Mouse (Mus musculus) embryonic facial prominence, embryonic 11.5 days (tissue): Measurements from ENCODE around the gene Gna11. TPM values are rescaled to one million over a fixed set of nuclear protein-coding genes. Genes with fewer than 3 reads are reported as not detected.
A peak's percentile ranks its signal among the peaks of the same experiment; 100 is the strongest.

Experiments used
- ATAC-seq: fragments of 200-750 bp; cut with Nextera tagmentation; replicated peaks from 2 replicates; pipeline ENCODE4 v1.8.0; 2017; ENCODE audit warnings: low read depth; ENCODE audit not compliant: insufficient number of reproducible peaks, low FRiP score, low TSS enrichment
- DNase-seq: peaks from one replicate; pipeline ENCODE4 v3.0.0-alpha.2; 2015; ENCODE audit warnings: low spot score
- H3K27ac ChIP-seq: fragments of 300-500 bp; sonication (generic); replicated peaks from 2 replicates; pipeline ENCODE4 v1.5.1; 2014; ENCODE audit warnings: mild to moderate bottlenecking, low read depth, low read length, control low read depth
- H3K27me3 ChIP-seq: fragments of 300-500 bp; sonication (generic); 2 replicates; pipeline ENCODE4 v1.6.1; 2014; ENCODE audit warnings: mild to moderate bottlenecking, low read length, moderate library complexity, mixed read lengths; ENCODE audit not compliant: control insufficient read depth, insufficient read depth
- H3K36me3 ChIP-seq: fragments of 300-500 bp; sonication (generic); replicated peaks from 2 replicates; pipeline ENCODE4 v1.6.1; 2014; ENCODE audit warnings: low read depth, mild to moderate bottlenecking, low read length, moderate library complexity, mixed read lengths; ENCODE audit not compliant: control insufficient read depth, insufficient read depth
- H3K4me1 ChIP-seq: fragments of 300-500 bp; sonication (generic); 2 replicates; pipeline ENCODE4 v1.6.1; 2014; ENCODE audit warnings: low read length, mixed read lengths; ENCODE audit not compliant: control insufficient read depth, insufficient read depth
- H3K4me2 ChIP-seq: fragments of 300-500 bp; sonication (generic); 2 replicates; pipeline ENCODE4 v1.6.1; 2014; ENCODE audit warnings: low read depth, mild to moderate bottlenecking, control low read depth, low read length, moderate library complexity
- H3K4me3 ChIP-seq: fragments of 300-500 bp; sonication (generic); 2 replicates; pipeline ENCODE4 v1.5.1; 2014; ENCODE audit warnings: low read depth, low read length, control low read depth
- H3K9ac ChIP-seq: fragments of 300-500 bp; sonication (generic); replicated peaks from 2 replicates; pipeline ENCODE4 v1.6.1; 2014; ENCODE audit warnings: mild to moderate bottlenecking, control low read depth, low read length
- H3K9me3 ChIP-seq: fragments of 300-500 bp; sonication (generic); replicated peaks from 2 replicates; pipeline ENCODE4 v1.6.1; 2016; ENCODE audit warnings: mild to moderate bottlenecking, low read length, inconsistent platforms, mixed read lengths; ENCODE audit not compliant: control insufficient read depth
- WGBS: fragments of 180-500 bp; shearing (Covaris S2); extraction: QIAGEN DNeasy Blood & Tissue Kit; methylation state at CpG from one replicate; pipeline ENCODE4 v1.1.7; 2014; 5-methylcytosine and 5-hydroxymethylcytosine counted together
- polyA plus RNA-seq: library from polyadenylated mRNA; unstranded; fragments of >200 nt; fragmentation: Nextera tagmentation; extraction: Ambion mirVana; gene quantifications from 2 replicates; pipeline ENCODE4 v1.2.1, GENCODE M21; 2014

The Gna11 gene
- polyA plus RNA-seq, 1 experiment from 2014 or later = 62.0 TPM

- H3K4me2 ChIP-seq = peak overlapping the region; percentile 21
- H3K4me1 ChIP-seq = peaks cover 3% of the 10 kb centered on the region; the same call in 1 of the 2 replicates
- H3K9ac ChIP-seq = peak overlapping the region; percentile 4; the same call in 1 of the 2 replicates
- peak overlapping the region; percentile 86 for H3K4me3 ChIP-seq
- WGBS = 42% methylated on average over 4 of the region's 4 CpGs
- ATAC-seq (no peak), DNase-seq (no peak)
- peaks cover 1% of the 10 kb centered on the region; the same call in 1 of the 2 replicates for H3K36me3 ChIP-seq
- H3K27ac ChIP-seq = no peak overlapping the region
- H3K27me3 ChIP-seq = no peaks in the 10 kb centered on the region
- H3K9me3 ChIP-seq = no peaks in the 10 kb centered on the region
Observed at GRCm38 (mm10) chr10:81496969-81497368, 48.0 kb downstream of the Gna11 start.

- Histone ChIP-seq H3K9ac (peak within 1 kb of the TSS; percentile 87), H3K36me3 (peaks cover 7% of the 10 kb centered on the region), H3K4me1 (peaks cover 3% of the 10 kb centered on the region; the same call in 1 of the 2 replicates), H3K9me3 (no peaks in the 10 kb centered on the region), H3K4me3 (peak within 1 kb of the TSS; percentile 86), H3K27ac (no peak within 1 kb of the TSS), H3K27me3 (no peaks in the 10 kb centered on the region), H3K4me2 (peak within 1 kb of the TSS; percentile 95)
- DNase-seq (peak; percentile 99), ATAC-seq (peak; percentile 92)
- under 1% methylated on average over 45 of the region's 45 CpGs for WGBS
Observed at GRCm38 (mm10) chr10:81496264-81496901, 48.6 kb downstream of the Gna11 start, which contains the start of gene Ncln. Gene Ncln, minus strand, starts transcription at chr10:81496392.

DNA sequence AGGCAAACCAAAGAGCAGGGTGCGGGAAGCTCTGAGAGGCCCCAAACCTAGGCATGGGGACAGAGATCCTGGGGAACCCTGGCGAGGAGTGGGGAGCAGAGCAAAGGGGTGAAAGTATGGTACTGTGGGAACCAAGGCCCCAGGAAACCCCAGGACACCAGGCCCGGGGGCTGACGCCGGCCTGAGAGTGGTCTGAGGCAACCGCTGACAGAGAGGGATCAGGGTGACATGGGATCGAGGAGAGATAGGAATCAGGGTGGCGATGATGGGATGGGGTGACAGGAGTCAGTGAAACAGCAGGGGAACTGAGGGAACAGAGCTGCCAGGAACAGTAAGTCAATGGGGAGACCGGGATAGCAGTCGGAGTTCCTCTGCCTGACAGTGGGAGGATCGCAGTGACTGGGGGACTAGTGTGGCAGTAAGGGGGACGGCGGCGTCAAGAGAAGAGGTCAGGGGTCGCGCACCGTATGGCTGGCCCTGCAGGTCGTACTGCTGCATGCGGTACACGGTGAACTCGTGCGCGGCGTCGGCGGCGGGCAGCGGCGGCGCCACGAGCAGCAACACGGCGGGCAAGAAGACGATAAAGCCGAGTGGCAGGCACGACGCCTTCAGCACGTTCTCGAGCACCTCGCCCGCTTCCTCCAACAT is 49.2 kb downstream of the Gna11 start:
- ATAC-seq = peak; percentile 21
- Histone ChIP-seq H3K9me3 (no peaks in the 10 kb centered on the region), H3K4me1 (peaks cover 3% of the 10 kb centered on the region; the same call in 1 of the 2 replicates), H3K4me2 (peak overlapping the region; percentile 95), H3K27me3 (no peaks in the 10 kb centered on the region), H3K4me3 (peak overlapping the region; percentile 86), H3K9ac (peak overlapping the region; percentile 87), H3K36me3 (peaks cover 10% of the 10 kb centered on the region), H3K27ac (no peak overlapping the region)
- WGBS = 2% methylated on average over 41 of the region's 41 CpGs
- no peak for DNase-seq

- ATAC-seq = no peak
- Histone ChIP-seq H3K4me1 (peaks cover 3% of the 10 kb centered on the region; the same call in 1 of the 2 replicates), H3K4me2 (peak overlapping the region; percentile 95), H3K9me3 (no peaks in the 10 kb centered on the region), H3K27me3 (no peaks in the 10 kb centered on the region), H3K36me3 (peaks cover 12% of the 10 kb centered on the region), H3K9ac (peak overlapping the region; percentile 87), H3K27ac (no peak overlapping the region), H3K4me3 (peak overlapping the region; percentile 86)
- DNase-seq = no peak
- WGBS = 73% methylated on average over 6 of the region's 6 CpGs
Observed at GRCm38 (mm10) chr10:81495151-81495550, 49.8 kb downstream of the Gna11 start.

DNA sequence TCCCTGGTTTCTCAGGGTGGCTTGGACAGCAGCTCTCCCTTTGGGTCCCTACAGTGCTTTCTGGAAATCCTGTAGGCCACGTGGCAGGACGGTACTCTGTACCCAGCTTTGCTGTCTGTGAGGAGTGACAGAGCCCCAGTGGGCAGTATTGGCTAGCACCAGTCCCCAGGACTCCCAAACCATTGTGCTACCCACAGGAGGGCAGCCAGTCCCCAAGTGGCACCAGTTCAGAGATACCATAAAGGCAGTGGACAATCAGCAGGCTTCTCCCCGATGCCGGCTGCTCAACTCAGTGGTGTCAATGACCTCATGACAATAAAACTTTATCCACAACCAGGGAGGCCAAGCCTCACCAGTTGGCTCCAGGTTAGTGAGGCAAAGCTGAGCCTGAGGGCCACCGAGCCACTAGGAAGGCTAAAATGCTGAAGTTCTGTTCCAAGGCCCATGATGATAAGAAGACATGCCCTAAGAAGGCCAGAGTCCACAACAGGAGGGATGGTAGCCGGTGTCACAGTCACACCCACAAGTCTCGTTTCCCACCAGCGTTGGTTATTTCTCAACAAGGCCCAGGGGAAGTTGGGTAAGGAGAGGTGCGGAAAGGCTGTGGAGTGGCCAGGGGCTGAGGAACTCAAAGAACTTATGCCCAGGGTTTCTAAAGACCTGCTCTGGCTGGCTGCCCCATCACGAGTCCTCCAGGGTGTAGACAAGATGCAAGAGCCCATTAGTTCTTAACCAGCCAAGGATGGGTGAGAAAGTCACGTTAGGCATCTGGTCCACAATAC is 50.5 kb downstream of the Gna11 start:
- Histone ChIP-seq H3K4me1 (peaks cover 3% of the 10 kb centered on the region; the same call in 1 of the 2 replicates), H3K36me3 (peaks cover 12% of the 10 kb centered on the region), H3K27ac (no peak overlapping the region), H3K9me3 (no peaks in the 10 kb centered on the region), H3K4me2 (peak overlapping the region; percentile 95; the same call in 1 of the 2 replicates), H3K27me3 (no peaks in the 10 kb centered on the region), H3K4me3 (no peak overlapping the region), H3K9ac (no peak overlapping the region)
- WGBS = 92% methylated on average over 11 of the region's 11 CpGs
- ATAC-seq (no peak), DNase-seq (no peak)

DNA sequence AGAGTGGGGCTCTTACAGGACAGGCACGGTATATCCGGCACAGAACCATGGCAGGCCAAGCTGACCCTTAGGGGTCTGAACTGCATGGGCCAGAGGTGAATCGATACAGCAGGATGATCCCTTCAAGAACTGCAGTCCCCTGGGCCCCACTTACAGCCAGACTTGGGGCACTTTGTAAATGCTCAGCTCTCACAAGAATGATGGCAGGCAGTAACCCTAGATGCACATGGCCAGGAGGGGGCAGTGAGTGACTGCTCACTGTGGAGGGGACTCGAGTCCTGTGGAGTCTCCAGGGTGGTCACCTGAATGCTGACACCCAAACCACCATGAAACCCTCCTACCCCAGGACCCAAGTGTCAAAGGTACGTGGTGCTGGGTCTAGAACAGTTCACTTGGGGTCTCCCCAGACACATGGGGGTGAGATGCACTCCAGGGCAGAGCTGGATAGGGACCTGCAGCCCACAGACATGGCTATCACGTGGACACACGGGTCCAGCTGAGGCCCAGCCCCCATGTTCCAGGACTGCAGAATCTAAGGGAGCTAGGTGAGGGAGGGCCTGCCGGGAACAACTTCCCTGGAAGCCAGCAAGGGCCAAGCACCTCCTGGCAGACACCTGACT is 51.3 kb downstream of the Gna11 start:
- Histone ChIP-seq H3K9me3 (no peaks in the 10 kb centered on the region), H3K4me3 (no peak overlapping the region), H3K27me3 (no peaks in the 10 kb centered on the region), H3K9ac (no peak overlapping the region), H3K27ac (no peak overlapping the region), H3K4me1 (peaks cover 3% of the 10 kb centered on the region; the same call in 1 of the 2 replicates), H3K4me2 (no peak overlapping the region), H3K36me3 (peaks cover 12% of the 10 kb centered on the region)
- WGBS = 80% methylated on average over 8 of the region's 8 CpGs
- no peak for ATAC-seq
- DNase-seq = no peak

DNA sequence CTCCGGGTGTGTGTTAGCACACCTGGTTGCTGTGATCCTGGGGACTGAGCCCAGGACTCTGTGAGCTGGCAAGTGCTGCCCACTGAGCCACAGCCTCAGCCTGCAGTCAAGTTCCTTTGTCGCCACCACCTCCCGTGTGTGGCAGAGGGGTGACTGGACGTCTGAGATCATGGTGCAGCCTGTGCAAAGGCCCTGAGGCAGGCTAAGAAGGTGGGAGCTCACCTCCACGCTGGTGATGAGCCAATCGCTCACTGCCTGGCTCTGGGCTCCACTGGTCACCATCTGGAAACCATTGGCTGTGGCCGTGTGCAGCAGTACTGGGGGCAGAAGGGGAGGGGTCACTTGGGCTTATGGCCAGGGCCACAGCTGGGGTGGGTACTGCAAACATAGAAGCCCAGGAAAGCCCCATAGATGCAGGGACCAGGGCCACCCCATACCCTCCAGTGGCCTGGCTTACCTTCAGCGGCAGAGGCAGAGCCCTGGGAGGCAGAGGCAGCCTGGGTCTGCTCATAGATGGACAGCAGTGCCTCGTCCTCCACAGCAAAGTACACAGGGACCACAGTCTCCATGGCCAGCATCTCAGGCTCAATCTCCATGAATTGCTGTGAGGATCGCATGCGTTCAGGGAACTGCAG is 52.3 kb downstream of the Gna11 start:
- Histone ChIP-seq H3K27ac (no peak overlapping the region), H3K9me3 (no peaks in the 10 kb centered on the region), H3K27me3 (no peaks in the 10 kb centered on the region), H3K4me1 (peaks cover 3% of the 10 kb centered on the region; the same call in 1 of the 2 replicates), H3K4me2 (no peak overlapping the region), H3K9ac (no peak overlapping the region), H3K4me3 (no peak overlapping the region), H3K36me3 (peaks cover 12% of the 10 kb centered on the region)
- DNase-seq (no peak), ATAC-seq (no peak)
- 79% methylated on average over 11 of the region's 11 CpGs for WGBS
